Mouse (Mus musculus): ENCODE measurements around the gene Slc35b1.

Gene Slc35b1

GRCm38 (mm10) chr11:95431344-95431743 lies 46.9 kb downstream of the Slc35b1 start:
- in situ Hi-C loops (cut with MboI) = no loop called here

DNA sequence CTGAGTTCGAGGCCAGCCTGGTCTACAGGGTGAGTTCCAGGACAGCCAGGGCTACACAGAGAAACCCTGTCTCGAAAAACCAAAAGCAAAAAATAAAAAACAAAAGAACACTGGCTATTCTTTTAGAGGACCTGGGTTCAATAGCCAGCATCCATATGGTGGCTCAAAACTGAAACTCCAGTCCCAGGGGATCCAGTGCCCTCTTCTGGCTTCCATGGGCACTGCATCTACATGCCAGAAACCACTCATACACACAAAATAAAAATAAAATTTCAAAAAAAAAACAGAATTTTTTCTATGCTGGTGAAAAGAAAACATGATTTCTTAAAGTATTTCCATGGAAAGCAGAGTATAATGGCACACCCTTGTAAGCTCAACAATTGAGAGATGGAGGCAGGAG lies 47.7 kb downstream of the Slc35b1 start:
- in situ Hi-C loops (cut with MboI) = no loop called here

Measured in mature B cell (primary cell).